Mouse (Mus musculus) embryonic facial prominence, embryonic 13.5 days (tissue): ENCODE data around the gene Armcx6. TPM values are rescaled to one million over a fixed set of nuclear protein-coding genes. Genes with fewer than 3 reads are reported as not detected.
A peak's percentile ranks its signal among the peaks of the same experiment; 100 is the strongest.
"Not testable (repeated sequence)": the region's sequence is repeated elsewhere in the genome, so short reads cannot be mapped to it uniquely, and the experiment has no call there.

Experiments used
- ATAC-seq: fragments of 200-750 bp; cut with Nextera tagmentation; 2 replicates; pipeline ENCODE4 v1.8.0; 2017; ENCODE audit warnings: low read depth; ENCODE audit not compliant: insufficient number of reproducible peaks, insufficient read depth, low FRiP score, low TSS enrichment
- H3K27ac ChIP-seq: fragments of 300-500 bp; sonication (generic); 2 replicates; pipeline ENCODE4 v1.5.1; 2015; ENCODE audit warnings: moderate library complexity, mild to moderate bottlenecking, inconsistent platforms
- H3K27me3 ChIP-seq: fragments of 300-500 bp; sonication (generic); 2 replicates; pipeline ENCODE4 v1.6.1; 2015; ENCODE audit warnings: mild to moderate bottlenecking, inconsistent platforms
- H3K36me3 ChIP-seq: fragments of 300-500 bp; sonication (generic); 2 replicates; pipeline ENCODE4 v1.6.1; 2015; ENCODE audit warnings: mild to moderate bottlenecking, inconsistent platforms
- H3K4me1 ChIP-seq: fragments of 300-500 bp; sonication (generic); 2 replicates; pipeline ENCODE4 v1.6.1; 2015; ENCODE audit warnings: inconsistent platforms
- H3K4me2 ChIP-seq: fragments of 300-500 bp; sonication (generic); 2 replicates; pipeline ENCODE4 v1.6.1; 2015; ENCODE audit warnings: moderate library complexity, mild to moderate bottlenecking, inconsistent platforms
- H3K4me3 ChIP-seq: fragments of 300-500 bp; sonication (generic); 2 replicates; pipeline ENCODE4 v1.5.1; 2015; ENCODE audit warnings: mild to moderate bottlenecking, inconsistent platforms
- H3K9ac ChIP-seq: fragments of 300-500 bp; sonication (generic); 2 replicates; pipeline ENCODE4 v1.6.1; 2015; ENCODE audit warnings: mild to moderate bottlenecking, inconsistent platforms
- H3K9me3 ChIP-seq: fragments of 300-500 bp; sonication (generic); 2 replicates; pipeline ENCODE4 v1.6.1; 2016; ENCODE audit warnings: inconsistent platforms
- WGBS: fragments of 180-500 bp; shearing (Covaris S2); methylation state at CpG from one replicate; pipeline ENCODE4 v1.1.7; 2015; ENCODE audit warnings: mixed read lengths; 5-methylcytosine and 5-hydroxymethylcytosine counted together
- polyA plus RNA-seq: library from polyadenylated mRNA; unstranded; fragments of >200 nt; fragmentation: Nextera tagmentation; extraction: Ambion mirVana; gene quantifications from 2 replicates; pipeline ENCODE4 v1.2.1, GENCODE M21; 2015

Armcx6 gene
- 34.5 and 36.6 TPM in 2 replicates for polyA plus RNA-seq

GRCm38 (mm10) chrX:134750764-134751592, at the start of gene Armcx6:
Gene Armcx6, minus strand, starts transcription at chrX:134751417.
- 20% methylated on average over 36 of the region's 36 CpGs for WGBS
- H3K9ac ChIP-seq, result peak within 1 kb of the TSS; percentile 73
- no peaks in the 10 kb centered on the region for H3K9me3 ChIP-seq
- peak within 1 kb of the TSS; percentile 83 for H3K27ac ChIP-seq
- H3K4me2 ChIP-seq, result peak within 1 kb of the TSS; percentile 58
- peaks cover 31% of the 10 kb centered on the region for H3K27me3 ChIP-seq
- ATAC-seq, result peak; percentile 94
- H3K4me3 ChIP-seq, result peak within 1 kb of the TSS; percentile 53
- no peaks in the 10 kb centered on the region for H3K36me3 ChIP-seq
- H3K4me1 ChIP-seq, result peaks cover 11% of the 10 kb centered on the region; the same call in 1 of the 2 replicates

GRCm38 (mm10) chrX:134787728-134788127, 36.5 kb upstream of the Armcx6 start:
- H3K4me1 ChIP-seq, result no peaks in the 10 kb centered on the region
- H3K9me3 ChIP-seq, result no peaks in the 10 kb centered on the region
- no peak overlapping the region for H3K4me3 ChIP-seq
- no peak overlapping the region for H3K27ac ChIP-seq
- H3K36me3 ChIP-seq, result no peaks in the 10 kb centered on the region
- H3K27me3 ChIP-seq, result peaks cover 14% of the 10 kb centered on the region
- no peak overlapping the region for H3K4me2 ChIP-seq
- ATAC-seq, result no peak
- WGBS, result 81% methylated on average over 4 of the region's 4 CpGs
- H3K9ac ChIP-seq, result no peak overlapping the region

GRCm38 (mm10) chrX:134763428-134764198, 12.4 kb upstream of the Armcx6 start:
- not testable (repeated sequence) for H3K9ac ChIP-seq, H3K27me3 ChIP-seq, ATAC-seq, H3K27ac ChIP-seq, H3K9me3 ChIP-seq, H3K4me3 ChIP-seq, H3K36me3 ChIP-seq, H3K4me1 ChIP-seq, H3K4me2 ChIP-seq
- WGBS, result 41% methylated on average over 4 of the region's 4 CpGs

- Histone ChIP-seq H3K36me3 (no peaks in the 10 kb centered on the region), H3K4me2 (peak overlapping the region; percentile 58), H3K27ac (peak overlapping the region; percentile 64; the same call in 1 of the 2 replicates), H3K9ac (peak overlapping the region; percentile 77), H3K4me1 (peaks cover 10% of the 10 kb centered on the region), H3K4me3 (peak overlapping the region; percentile 60), H3K27me3 (peaks cover 17% of the 10 kb centered on the region), H3K9me3 (no peaks in the 10 kb centered on the region)
- 19% methylated on average over 13 of the region's 13 CpGs for WGBS
- no peak for ATAC-seq
Observed at GRCm38 (mm10) chrX:134757293-134757995, 6.2 kb upstream of the Armcx6 start.

GRCm38 (mm10) chrX:134756434-134757292, 5.4 kb upstream of the Armcx6 start, which contains the start of gene Armcx3:
Gene Armcx3, plus strand, starts transcription at chrX:134756595.
- Histone ChIP-seq H3K4me2 (peak within 1 kb of the TSS; percentile 58), H3K27me3 (peaks cover 20% of the 10 kb centered on the region), H3K9me3 (no peaks in the 10 kb centered on the region), H3K36me3 (no peaks in the 10 kb centered on the region), H3K4me3 (peak within 1 kb of the TSS; percentile 60), H3K27ac (peak within 1 kb of the TSS; percentile 64), H3K4me1 (peaks cover 11% of the 10 kb centered on the region), H3K9ac (peak within 1 kb of the TSS; percentile 77)
- ATAC-seq, result peak; percentile 83
- WGBS, result 24% methylated on average over 46 of the region's 46 CpGs

- no peak overlapping the region for H3K27ac ChIP-seq
- no peak overlapping the region for H3K4me2 ChIP-seq
- H3K4me1 ChIP-seq, result peaks cover 11% of the 10 kb centered on the region
- H3K4me3 ChIP-seq, result no peak overlapping the region
- no peak for ATAC-seq
- 35% methylated on average over 4 of the region's 4 CpGs for WGBS
- H3K9ac ChIP-seq, result no peak overlapping the region
- peaks cover 29% of the 10 kb centered on the region for H3K27me3 ChIP-seq
- H3K36me3 ChIP-seq, result no peaks in the 10 kb centered on the region
- H3K9me3 ChIP-seq, result no peaks in the 10 kb centered on the region
Observed at GRCm38 (mm10) chrX:134752584-134752983, 1.4 kb upstream of the Armcx6 start.

GRCm38 (mm10) chrX:134751910-134752309, 693 bp upstream of the Armcx6 start:
- Histone ChIP-seq H3K9ac (no peak overlapping the region), H3K4me2 (no peak overlapping the region), H3K9me3 (no peaks in the 10 kb centered on the region), H3K36me3 (no peaks in the 10 kb centered on the region), H3K27me3 (peaks cover 29% of the 10 kb centered on the region), H3K27ac (no peak overlapping the region), H3K4me1 (peaks cover 11% of the 10 kb centered on the region; the same call in 1 of the 2 replicates), H3K4me3 (no peak overlapping the region)
- WGBS, result 47% methylated on average over 2 of the region's 2 CpGs
- ATAC-seq, result no peak

GRCm38 (mm10) chrX:134746459-134746858, 4.8 kb downstream of the Armcx6 start:
- peaks cover 6% of the 10 kb centered on the region; the same call in 1 of the 2 replicates for H3K4me1 ChIP-seq
- 41% methylated on average over 5 of the region's 5 CpGs for WGBS
- H3K9me3 ChIP-seq, result no peaks in the 10 kb centered on the region
- H3K27me3 ChIP-seq, result peaks cover 49% of the 10 kb centered on the region
- no peak overlapping the region for H3K4me3 ChIP-seq
- H3K9ac ChIP-seq, result no peak overlapping the region
- ATAC-seq, result no peak
- H3K4me2 ChIP-seq, result no peak overlapping the region
- no peak overlapping the region for H3K27ac ChIP-seq
- H3K36me3 ChIP-seq, result no peaks in the 10 kb centered on the region

- Histone ChIP-seq H3K4me2 (no peak overlapping the region), H3K4me3 (no peak overlapping the region), H3K27me3 (peaks cover 46% of the 10 kb centered on the region), H3K27ac (no peak overlapping the region), H3K9me3 (no peaks in the 10 kb centered on the region), H3K36me3 (no peaks in the 10 kb centered on the region), H3K4me1 (no peaks in the 10 kb centered on the region), H3K9ac (no peak overlapping the region)
- 71% methylated on average over 5 of the region's 5 CpGs for WGBS
- no peak for ATAC-seq
Observed at GRCm38 (mm10) chrX:134741862-134742261, 9.4 kb downstream of the Armcx6 start.

GRCm38 (mm10) chrX:134739160-134739559, 12.1 kb downstream of the Armcx6 start:
- no peaks in the 10 kb centered on the region for H3K36me3 ChIP-seq
- no peaks in the 10 kb centered on the region for H3K9me3 ChIP-seq
- no peak overlapping the region for H3K9ac ChIP-seq
- ATAC-seq, result no peak
- H3K4me1 ChIP-seq, result no peaks in the 10 kb centered on the region
- H3K27me3 ChIP-seq, result peaks cover 39% of the 10 kb centered on the region
- no peak overlapping the region for H3K4me3 ChIP-seq
- H3K27ac ChIP-seq, result no peak overlapping the region
- WGBS, result 70% methylated on average over 4 of the region's 4 CpGs
- H3K4me2 ChIP-seq, result no peak overlapping the region
